Mouse (Mus musculus) lung, adult 18-20 months (tissue): ENCODE data around the gene Lpin2.

Experiments
- DNase-seq, 2 experiments: peaks; one replicate each; pipeline ENCODE4 v3.0.0; 2022; ENCODE audit warnings: mixed read lengths in 2 of 2

Gene Lpin2

GRCm38 (mm10) chr17:71203998-71204808 is 21.8 kb downstream of the Lpin2 start:
- DNase-seq = no peak

- DNase-seq = no peak
Observed at GRCm38 (mm10) chr17:71204809-71205091, 22.4 kb downstream of the Lpin2 start.

- no peak for DNase-seq
Observed at GRCm38 (mm10) chr17:71206136-71206893, 24.0 kb downstream of the Lpin2 start.

- DNase-seq = no peak
Observed at GRCm38 (mm10) chr17:71207268-71207667, 24.9 kb downstream of the Lpin2 start.

- DNase-seq = no peak
Observed at GRCm38 (mm10) chr17:71208376-71208775, 26.0 kb downstream of the Lpin2 start.

GRCm38 (mm10) chr17:71208921-71209320 is 26.6 kb downstream of the Lpin2 start:
- no peak for DNase-seq

- DNase-seq = no peak
Observed at GRCm38 (mm10) chr17:71209936-71210335, 27.6 kb downstream of the Lpin2 start.

- no peak for DNase-seq
Observed at GRCm38 (mm10) chr17:71211962-71212646, 29.7 kb downstream of the Lpin2 start.

- DNase-seq = no peak
Observed at GRCm38 (mm10) chr17:71213666-71214065, 31.3 kb downstream of the Lpin2 start.

GRCm38 (mm10) chr17:71214514-71215240 is 32.3 kb downstream of the Lpin2 start:
- DNase-seq = no peak

- DNase-seq = no peak
Observed at GRCm38 (mm10) chr17:71215241-71215839, 33.0 kb downstream of the Lpin2 start.

GRCm38 (mm10) chr17:71216263-71216662 is 33.9 kb downstream of the Lpin2 start:
- no peak for DNase-seq

- DNase-seq = no peak
Observed at GRCm38 (mm10) chr17:71217111-71217685, 34.8 kb downstream of the Lpin2 start.

GRCm38 (mm10) chr17:71221383-71221782 is 39.0 kb downstream of the Lpin2 start:
- DNase-seq = no peak

GRCm38 (mm10) chr17:71223676-71224075 is 41.3 kb downstream of the Lpin2 start:
- DNase-seq = peak in 1 of 2 experiments; percentile 23

- no peak for DNase-seq
Observed at GRCm38 (mm10) chr17:71224521-71224920, 42.2 kb downstream of the Lpin2 start.

- DNase-seq = peak; percentile 21 to 26
Observed at GRCm38 (mm10) chr17:71225091-71225490, 42.7 kb downstream of the Lpin2 start.

- DNase-seq = no peak
Observed at GRCm38 (mm10) chr17:71227128-71227895, 45.0 kb downstream of the Lpin2 start.

- no peak for DNase-seq
Observed at GRCm38 (mm10) chr17:71228651-71229050, 46.3 kb downstream of the Lpin2 start.

- DNase-seq = no peak
Observed at GRCm38 (mm10) chr17:71230108-71230709, 47.8 kb downstream of the Lpin2 start.

GRCm38 (mm10) chr17:71231998-71232397 is 49.6 kb downstream of the Lpin2 start:
- no peak for DNase-seq
